Comparison of ENCODE assay signal across 29 mouse cellular contexts in genomic region chr10:27022707-27023106, GRCm38 (mm10).
DNase-seq lines count a peak whose midpoint lies in the region; ATAC-seq and TF ChIP-seq lines count a peak whose summit lies in the region.
"Had no signal": no experiment of that assay in that cellular context is flagged by ENCODE, and none has a peak within 500 bp of the region (broad histone marks: within the 10 kb centered on the region; RNA-seq: fewer than 3 reads in every experiment).

No protein-coding gene starts in this region.

- no peak for DNase-seq in forebrain, postnatal 0 days
- DNase-seq in midbrain, embryonic 11.5 days (ENCODE audit: low spot score, missing footprints) = peak; percentile 51
- DNase-seq in Muller cell, postnatal 12 days (ENCODE audit: inconsistent ontology term) = peak; percentile 24
- no peak for DNase-seq in lung, postnatal 4 days
- DNase-seq: adrenal gland, adult 2 months; adrenal gland, postnatal 14 days; B cell, adult 2 months; cerebellum, adult 11-12 months; cerebellum, adult 8-10 months; cerebellum, postnatal 10 days; cerebellum, postnatal 36 days; embryo, embryonic 11 days; gastrocnemius, postnatal 14 days; heart, adult 11 months; heart, postnatal 14 days; heart, postnatal 4 days; kidney, adult 11 months had no signal

- no peaks in the 10 kb centered on the region for H3K4me1 ChIP-seq in forebrain, postnatal 0 days (ENCODE audit: insufficient read depth)
- no peaks in the 10 kb centered on the region for H3K4me1 ChIP-seq in forebrain, embryonic 15.5 days
- H3K4me1 ChIP-seq in midbrain, embryonic 11.5 days (ENCODE audit: control insufficient read depth, insufficient read depth, low read length) = no peaks in the 10 kb centered on the region
- H3K4me1 ChIP-seq in midbrain, embryonic 16.5 days (ENCODE audit: control insufficient read depth, insufficient read depth, low read length) = no peaks in the 10 kb centered on the region
- H3K4me1 ChIP-seq: embryonic facial prominence, embryonic 10.5 days; embryonic facial prominence, embryonic 13.5 days; forebrain, embryonic 12.5 days; heart, embryonic 12.5 days; heart, embryonic 15.5 days; intestine, embryonic 15.5 days had no signal

- no peak for TF ChIP-seq CTCF in forebrain, postnatal 0 days (IDR thresholded peaks at IDR 0.05; ENCODE audit: low read depth)

- ATAC-seq in forebrain, postnatal 0 days = peak; percentile 81; the same call in 1 of the 2 replicates
- ATAC-seq in forebrain, embryonic 15.5 days (replicated peaks) = no peak
- ATAC-seq in midbrain, embryonic 11.5 days (ENCODE audit: low FRiP score) = no peak
- no peak for ATAC-seq in midbrain, embryonic 16.5 days
- ATAC-seq: intestine, embryonic 15.5 days had no signal

- H3K9ac ChIP-seq in forebrain, postnatal 0 days = no peak overlapping the region
- no peak overlapping the region for H3K9ac ChIP-seq in forebrain, embryonic 15.5 days (replicated peaks)
- no peak overlapping the region for H3K9ac ChIP-seq in midbrain, embryonic 11.5 days (ENCODE audit: low read length)
- no peak overlapping the region for H3K9ac ChIP-seq in midbrain, embryonic 16.5 days (ENCODE audit: low read depth, low read length)
- H3K9ac ChIP-seq: embryonic facial prominence, embryonic 13.5 days; forebrain, embryonic 12.5 days; heart, embryonic 12.5 days; heart, embryonic 15.5 days; hindbrain, embryonic 14.5 days; intestine, embryonic 15.5 days had no signal

- no peak overlapping the region for H3K4me3 ChIP-seq in forebrain, postnatal 0 days (ENCODE audit: low read depth, low read length)
- H3K4me3 ChIP-seq in forebrain, embryonic 15.5 days = no peak overlapping the region
- no peak overlapping the region for H3K4me3 ChIP-seq in midbrain, embryonic 11.5 days (ENCODE audit: low read depth, low read length)
- no peak overlapping the region for H3K4me3 ChIP-seq in midbrain, embryonic 16.5 days (ENCODE audit: low read depth, low read length)
- H3K4me3 ChIP-seq: embryonic facial prominence, embryonic 10.5 days; embryonic facial prominence, embryonic 13.5 days; erythroblast, embryonic 14.5 days; forebrain, embryonic 12.5 days; heart, embryonic 12.5 days; heart, embryonic 15.5 days; intestine, embryonic 15.5 days had no signal

- no peaks in the 10 kb centered on the region for H3K27me3 ChIP-seq in forebrain, postnatal 0 days (ENCODE audit: insufficient read depth, low read length)
- H3K27me3 ChIP-seq in forebrain, embryonic 15.5 days = no peaks in the 10 kb centered on the region
- H3K27me3 ChIP-seq in midbrain, embryonic 11.5 days (ENCODE audit: control insufficient read depth, insufficient read depth, low read length) = no peaks in the 10 kb centered on the region
- no peaks in the 10 kb centered on the region for H3K27me3 ChIP-seq in midbrain, embryonic 16.5 days (ENCODE audit: control insufficient read depth, insufficient read depth, low read depth, low read length)
- H3K27me3 ChIP-seq: CH12.LX; embryonic facial prominence, embryonic 13.5 days; forebrain, embryonic 12.5 days; heart, embryonic 12.5 days; heart, embryonic 15.5 days; intestine, embryonic 15.5 days had no signal

- H3K27ac ChIP-seq in forebrain, postnatal 0 days (ENCODE audit: low read depth, low read length) = no peak overlapping the region
- no peak overlapping the region for H3K27ac ChIP-seq in forebrain, embryonic 15.5 days (replicated peaks)
- no peak overlapping the region for H3K27ac ChIP-seq in midbrain, embryonic 11.5 days (ENCODE audit: low read depth, low read length)
- H3K27ac ChIP-seq in midbrain, embryonic 16.5 days (ENCODE audit: low read length) = no peak overlapping the region
- H3K27ac ChIP-seq: embryonic facial prominence, embryonic 10.5 days; embryonic facial prominence, embryonic 13.5 days; forebrain, embryonic 12.5 days; heart, embryonic 15.5 days; hindbrain, embryonic 14.5 days; intestine, embryonic 15.5 days had no signal

- H3K9me3 ChIP-seq in forebrain, postnatal 0 days (ENCODE audit: low read length) = no peaks in the 10 kb centered on the region
- H3K9me3 ChIP-seq in forebrain, embryonic 15.5 days = no peaks in the 10 kb centered on the region
- H3K9me3 ChIP-seq in midbrain, embryonic 11.5 days (ENCODE audit: control insufficient read depth, low read length) = no peaks in the 10 kb centered on the region
- H3K9me3 ChIP-seq in midbrain, embryonic 16.5 days (replicated peaks; ENCODE audit: control insufficient read depth, low read length, poor library complexity, severe bottlenecking) = no peaks in the 10 kb centered on the region
- H3K9me3 ChIP-seq: embryonic facial prominence, embryonic 10.5 days; embryonic facial prominence, embryonic 13.5 days; forebrain, embryonic 12.5 days; G1E; heart, embryonic 12.5 days; heart, embryonic 15.5 days; intestine, embryonic 15.5 days had no signal

- H3K36me3 ChIP-seq in forebrain, postnatal 0 days (ENCODE audit: insufficient read depth) = no peaks in the 10 kb centered on the region
- H3K36me3 ChIP-seq in forebrain, embryonic 15.5 days = no peaks in the 10 kb centered on the region
- no peaks in the 10 kb centered on the region for H3K36me3 ChIP-seq in midbrain, embryonic 11.5 days (ENCODE audit: control insufficient read depth, insufficient read depth, low read length)
- no peaks in the 10 kb centered on the region for H3K36me3 ChIP-seq in midbrain, embryonic 16.5 days (ENCODE audit: control insufficient read depth, insufficient read depth, low read length)
- H3K36me3 ChIP-seq: embryonic facial prominence, embryonic 10.5 days; embryonic facial prominence, embryonic 13.5 days; forebrain, embryonic 12.5 days; G1E; heart, embryonic 12.5 days; heart, embryonic 15.5 days; intestine, embryonic 15.5 days had no signal

- no peak overlapping the region for H3K4me2 ChIP-seq in forebrain, postnatal 0 days (ENCODE audit: low read depth)
- no peak overlapping the region for H3K4me2 ChIP-seq in forebrain, embryonic 15.5 days (replicated peaks)
- H3K4me2 ChIP-seq in midbrain, embryonic 11.5 days = no peak overlapping the region
- H3K4me2 ChIP-seq in midbrain, embryonic 16.5 days (ENCODE audit: low read length) = no peak overlapping the region
- H3K4me2 ChIP-seq: embryonic facial prominence, embryonic 13.5 days; forebrain, embryonic 12.5 days; heart, embryonic 12.5 days; heart, embryonic 15.5 days; hindbrain, embryonic 14.5 days; intestine, embryonic 15.5 days had no signal

- 36% methylated on average over 1 of the region's 1 CpGs for WGBS in forebrain, postnatal 0 days
- 51% methylated on average over 1 of the region's 1 CpGs for WGBS in forebrain, embryonic 15.5 days
- 78% methylated on average over 1 of the region's 1 CpGs for WGBS in midbrain, embryonic 11.5 days
- WGBS in midbrain, embryonic 16.5 days = 49% methylated on average over 1 of the region's 1 CpGs

Comparison
In these comparisons a context has a peak if more than half of its experiments do, and no peak if none do; other contexts are left out.
1. DNase-seq: peak in midbrain, embryonic 11.5 days (single experiment) and Muller cell, postnatal 12 days (single experiment); none in forebrain, postnatal 0 days (single experiment) and lung, postnatal 4 days (0 of 2).